Mouse (Mus musculus): ENCODE results near the gene Amph. TPM values are rescaled to one million over a fixed set of nuclear protein-coding genes. Genes with fewer than 3 reads are reported as not detected.

Gene Amph
- total and polyA plus RNA-seq, 3 experiments, result not detected

- H3K79me2 ChIP-seq (ENCODE audit: control insufficient read depth, insufficient read depth, low read length, poor library complexity), result no peaks in the 10 kb centered on the region
- peaks cover 0 to 2% of the 10 kb centered on the region in 2 experiments; a peak in 1 of 4 replicates for H3K27me3 ChIP-seq (ENCODE audit: control insufficient read depth in 1 of 2, insufficient read depth in 2 of 2, low read length in 2 of 2)
- no peaks in the 10 kb centered on the region for H3K36me3 ChIP-seq (ENCODE audit: control insufficient read depth in 1 of 2, insufficient read depth in 2 of 2, low read length in 2 of 2)
- no peaks in the 10 kb centered on the region for H3K4me1 ChIP-seq (ENCODE audit: control insufficient read depth in 1 of 2, insufficient read depth in 2 of 2, low read length in 2 of 2)
- H3K9me3 ChIP-seq (replicated peaks; ENCODE audit: insufficient read depth, low read length), result no peaks in the 10 kb centered on the region
- no peak overlapping the region for H3K9ac ChIP-seq (ENCODE audit: control insufficient read depth, low read depth, low read length, poor library complexity, severe bottlenecking)
- no peak overlapping the region for H3K4me3 ChIP-seq (ENCODE audit: control insufficient read depth in 1 of 2, insufficient read depth in 1 of 2, low read depth in 2 of 2, low read length in 2 of 2)
- DNase-seq (ENCODE audit: low read depth, low spot score), result no peak
- TF ChIP-seq NELFE (IDR thresholded peaks at IDR 0.05; ENCODE audit: low read depth, low read length) (no peak), POLR2A (IDR thresholded peaks at IDR 0.05; ENCODE audit: control insufficient read depth in 1 of 2, insufficient read depth in 1 of 2, low read depth in 1 of 2, low read length in 2 of 2, poor library complexity in 1 of 2) (no peak), KAT2A (conservative IDR thresholded peaks at IDR 0.05; ENCODE audit: low read depth, low read length) (no peak), MAX (IDR thresholded peaks at IDR 0.05; ENCODE audit: low read length) (no peak), JUND (IDR thresholded peaks at IDR 0.05; ENCODE audit: low read depth, low read length) (no peak), HCFC1 (IDR thresholded peaks at IDR 0.05; ENCODE audit: low read depth, low read length) (no peak), BHLHE40 (IDR thresholded peaks at IDR 0.05; ENCODE audit: borderline replicate concordance, low read depth, low read length) (no peak), CHD1 (IDR thresholded peaks at IDR 0.05; ENCODE audit: low read depth, low read length) (no peak), E2F4 (IDR thresholded peaks at IDR 0.05; ENCODE audit: borderline replicate concordance, low read depth, low read length) (no peak), ETS1 (IDR thresholded peaks at IDR 0.05; ENCODE audit: low read depth, low read length) (no peak), CHD2 (IDR thresholded peaks at IDR 0.05; ENCODE audit: low read length) (no peak), ELF1 (IDR thresholded peaks at IDR 0.05; ENCODE audit: low read depth, low read length) (no peak), NRF1 (IDR thresholded peaks at IDR 0.05; ENCODE audit: insufficient read depth, low read depth, low read length, poor library complexity, severe bottlenecking) (no peak), USF2 (IDR thresholded peaks at IDR 0.05; ENCODE audit: borderline replicate concordance in 1 of 2, insufficient read depth in 1 of 2, low read depth in 1 of 2, low read length in 2 of 2) (no peak), TCF12 (IDR thresholded peaks at IDR 0.05; ENCODE audit: low read depth, low read length) (no peak), MEF2A (IDR thresholded peaks at IDR 0.05; ENCODE audit: extremely low read depth, insufficient replicate concordance, low read depth, low read length, poor library complexity, severe bottlenecking) (no peak), GABPA (IDR thresholded peaks at IDR 0.05; ENCODE audit: low read depth, low read length) (no peak)
- no peak overlapping the region for H3K27ac ChIP-seq (ENCODE audit: control insufficient read depth, low read depth, low read length)
Measured at GRCm38 (mm10) chr13:19161111-19161510, 213.1 kb downstream of the Amph start.

- Histone ChIP-seq H3K27me3 (ENCODE audit: control insufficient read depth in 1 of 2, insufficient read depth in 2 of 2, low read length in 2 of 2) (peaks cover 0 to 2% of the 10 kb centered on the region in 2 experiments; a peak in 1 of 4 replicates), H3K9me3 (replicated peaks; ENCODE audit: insufficient read depth, low read length) (no peaks in the 10 kb centered on the region), H3K4me3 (ENCODE audit: control insufficient read depth in 1 of 2, insufficient read depth in 1 of 2, low read depth in 2 of 2, low read length in 2 of 2) (no peak overlapping the region), H3K27ac (ENCODE audit: control insufficient read depth, low read depth, low read length) (no peak overlapping the region), H3K79me2 (ENCODE audit: control insufficient read depth, insufficient read depth, low read length, poor library complexity) (no peaks in the 10 kb centered on the region), H3K9ac (ENCODE audit: control insufficient read depth, low read depth, low read length, poor library complexity, severe bottlenecking) (no peak overlapping the region), H3K36me3 (ENCODE audit: control insufficient read depth in 1 of 2, insufficient read depth in 2 of 2, low read length in 2 of 2) (no peaks in the 10 kb centered on the region), H3K4me1 (ENCODE audit: control insufficient read depth in 1 of 2, insufficient read depth in 2 of 2, low read length in 2 of 2) (no peaks in the 10 kb centered on the region)
- DNase-seq (ENCODE audit: low read depth, low spot score), result no peak
- TF ChIP-seq ZKSCAN1 (IDR thresholded peaks at IDR 0.05; ENCODE audit: low read depth, low read length), result no peak
- no peak for TF ChIP-seq TAL1 (IDR thresholded peaks at IDR 0.05; ENCODE audit: low read length)
- TF ChIP-seq GATA1 (IDR thresholded peaks at IDR 0.05; ENCODE audit: low read depth, low read length), result no peak
- TF ChIP-seq USF2 (IDR thresholded peaks at IDR 0.05; ENCODE audit: borderline replicate concordance in 1 of 2, insufficient read depth in 1 of 2, low read depth in 1 of 2, low read length in 2 of 2), result no peak
- TF ChIP-seq NRF1 (IDR thresholded peaks at IDR 0.05; ENCODE audit: insufficient read depth, low read depth, low read length, poor library complexity, severe bottlenecking), result no peak
- TF ChIP-seq RCOR1 (IDR thresholded peaks at IDR 0.05; ENCODE audit: low read depth, low read length), result no peak
- no peak for TF ChIP-seq RAD21 (IDR thresholded peaks at IDR 0.05; ENCODE audit: low read depth, low read length)
Measured at GRCm38 (mm10) chr13:19162120-19162519, 214.1 kb downstream of the Amph start.
